Mouse (Mus musculus): Measurements from ENCODE around the gene Defb36.

Gene Defb36

DNA sequence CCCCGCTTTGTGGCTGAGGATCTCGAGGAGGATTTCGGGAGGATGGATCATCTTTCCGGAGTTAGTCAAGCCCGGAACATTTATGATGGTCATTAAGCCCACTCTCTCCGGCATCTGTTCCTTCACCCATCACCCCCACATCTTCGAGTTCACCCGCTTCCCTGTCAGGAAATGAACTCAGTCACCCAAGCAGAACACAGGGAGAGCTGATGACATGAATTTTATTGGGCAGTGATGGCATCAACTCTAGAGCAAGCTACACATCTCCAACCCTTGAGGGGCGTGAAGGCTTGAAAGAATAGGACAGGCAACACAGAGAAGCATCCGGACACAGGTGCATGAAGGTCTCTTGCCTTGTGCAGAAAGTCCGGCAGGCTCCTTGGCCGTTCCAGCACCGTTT, 18.0 kb downstream of the Defb36 start:
- no peak for DNase-seq (ENCODE audit: low read depth, low spot score)

DNA sequence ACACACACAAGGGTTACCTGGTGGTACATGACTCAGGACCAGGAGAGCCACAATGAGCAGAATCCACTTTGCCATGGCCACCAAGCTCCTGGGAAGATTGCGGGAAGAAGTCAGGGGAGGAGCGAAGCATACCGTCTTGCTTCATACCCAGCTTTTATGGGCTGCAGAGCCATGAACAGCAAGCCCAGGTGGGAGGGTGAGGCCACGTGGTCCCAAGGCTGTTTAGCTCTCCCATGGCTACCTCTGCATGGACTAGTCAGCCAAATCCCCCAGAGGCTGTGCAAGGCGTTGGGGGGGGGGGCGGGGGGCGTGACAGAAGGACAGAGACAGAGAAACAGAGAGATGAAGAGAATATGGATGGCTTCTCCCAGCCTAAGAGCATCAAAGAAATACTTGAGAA, 18.8 kb downstream of the Defb36 start, which contains the start of gene Defb25:
Gene Defb25, minus strand, starts transcription at position 101 of the 400 bp plus-strand sequence.
- DNase-seq (ENCODE audit: low read depth, low spot score), result no peak

GRCm38 (mm10) chr2:152624566-152624965, 20.4 kb downstream of the Defb36 start:
- no peak for DNase-seq (ENCODE audit: low read depth, low spot score)

- no peak for DNase-seq (ENCODE audit: low read depth, low spot score)
Observed at GRCm38 (mm10) chr2:152625256-152625655, 21.1 kb downstream of the Defb36 start.

DNA sequence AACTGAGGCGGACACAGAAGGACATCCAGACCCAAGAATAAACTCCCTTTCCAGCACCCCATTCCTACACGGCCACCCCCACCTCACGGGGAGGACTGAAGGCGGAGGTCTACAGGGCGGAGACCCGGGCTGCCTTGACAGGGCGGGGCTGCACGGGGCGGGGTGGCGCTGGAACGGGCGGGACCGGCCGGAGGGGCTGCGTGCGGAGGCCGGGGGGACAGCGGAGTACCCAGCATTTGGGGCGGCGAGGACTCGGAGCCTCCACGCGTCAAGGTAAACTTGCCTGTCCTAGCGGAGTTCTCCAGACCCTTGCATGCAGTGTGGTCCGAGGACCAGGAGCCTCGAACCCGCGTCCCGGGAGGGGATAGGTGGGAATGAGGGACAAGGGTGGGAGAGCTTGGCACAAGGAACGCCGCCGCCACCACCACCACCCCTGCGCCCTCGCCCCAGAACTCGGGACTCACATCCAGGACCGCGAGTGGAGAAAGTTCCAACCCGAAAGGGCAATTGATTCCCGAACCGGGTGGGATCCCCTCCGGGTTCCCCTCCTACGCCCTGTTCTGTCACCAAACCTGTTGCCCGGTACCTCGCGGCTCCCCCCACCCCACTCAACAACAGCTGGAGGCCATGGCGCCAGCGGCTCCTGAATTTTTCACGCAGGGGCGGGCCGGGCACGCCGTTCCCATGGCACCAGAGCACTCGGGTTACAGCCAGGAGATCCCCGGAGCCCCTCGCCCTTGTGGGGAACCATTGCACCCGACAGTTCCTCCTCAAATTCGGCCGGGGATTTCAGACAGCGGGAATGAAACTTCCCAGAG, 22.9 kb downstream of the Defb36 start, which contains the start of gene Rem1:
Gene Rem1, plus strand, starts transcription at position 178 of the 818 bp plus-strand sequence.
- peak; percentile 20 for DNase-seq (ENCODE audit: low read depth, low spot score)

- no peak for DNase-seq (ENCODE audit: low read depth, low spot score)
Observed at GRCm38 (mm10) chr2:152628066-152628465, 23.9 kb downstream of the Defb36 start.

GRCm38 (mm10) chr2:152629239-152629638, 25.1 kb downstream of the Defb36 start:
- no peak for DNase-seq (ENCODE audit: low read depth, low spot score)

- no peak for DNase-seq (ENCODE audit: low read depth, low spot score)
Observed at GRCm38 (mm10) chr2:152629904-152630303, 25.8 kb downstream of the Defb36 start.

DNA sequence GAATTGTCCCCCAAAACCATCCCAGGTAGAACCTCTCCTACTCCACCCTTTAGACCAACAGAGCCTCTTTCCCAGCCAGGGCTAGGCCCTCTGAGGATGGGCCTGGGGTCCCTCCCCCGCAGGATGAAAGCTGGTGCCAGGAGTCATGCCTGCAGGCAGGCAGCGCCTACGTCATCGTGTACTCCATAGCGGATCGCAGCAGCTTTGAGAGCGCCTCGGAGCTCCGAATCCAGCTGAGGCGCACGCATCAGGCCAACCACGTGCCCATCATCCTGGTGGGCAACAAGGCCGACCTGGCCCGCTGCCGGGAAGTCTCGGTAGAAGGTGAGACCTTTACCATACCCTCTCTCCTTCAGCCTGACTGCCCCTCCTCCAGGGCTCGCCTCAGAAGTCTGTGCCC, 29.2 kb downstream of the Defb36 start:
- no peak for DNase-seq (ENCODE audit: low read depth, low spot score)

DNA sequence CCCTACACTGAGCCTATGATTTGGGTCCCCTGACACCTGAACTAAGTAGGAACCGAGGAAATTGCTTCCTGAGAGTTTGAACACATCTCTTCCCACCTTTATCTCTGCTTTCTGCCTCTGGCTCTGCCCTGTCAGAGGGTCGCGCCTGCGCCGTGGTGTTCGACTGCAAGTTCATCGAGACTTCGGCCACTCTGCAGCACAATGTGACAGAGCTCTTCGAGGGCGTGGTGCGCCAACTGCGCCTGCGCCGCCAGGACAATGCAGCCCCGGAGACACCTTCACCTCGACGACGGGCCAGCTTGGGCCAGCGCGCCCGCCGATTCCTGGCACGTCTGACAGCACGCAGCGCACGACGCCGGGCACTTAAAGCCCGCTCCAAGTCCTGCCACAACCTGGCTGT, 30.2 kb downstream of the Defb36 start:
- peak; percentile 78 for DNase-seq (ENCODE audit: low read depth, low spot score)

- no peak for DNase-seq (ENCODE audit: low read depth, low spot score)
Observed at GRCm38 (mm10) chr2:152636246-152637005, 32.3 kb downstream of the Defb36 start.

- DNase-seq (ENCODE audit: low read depth, low spot score), result no peak
Observed at GRCm38 (mm10) chr2:152637006-152637322, 32.8 kb downstream of the Defb36 start.

- DNase-seq (ENCODE audit: low read depth, low spot score), result no peak
Observed at GRCm38 (mm10) chr2:152637381-152637780, 33.3 kb downstream of the Defb36 start.

DNA sequence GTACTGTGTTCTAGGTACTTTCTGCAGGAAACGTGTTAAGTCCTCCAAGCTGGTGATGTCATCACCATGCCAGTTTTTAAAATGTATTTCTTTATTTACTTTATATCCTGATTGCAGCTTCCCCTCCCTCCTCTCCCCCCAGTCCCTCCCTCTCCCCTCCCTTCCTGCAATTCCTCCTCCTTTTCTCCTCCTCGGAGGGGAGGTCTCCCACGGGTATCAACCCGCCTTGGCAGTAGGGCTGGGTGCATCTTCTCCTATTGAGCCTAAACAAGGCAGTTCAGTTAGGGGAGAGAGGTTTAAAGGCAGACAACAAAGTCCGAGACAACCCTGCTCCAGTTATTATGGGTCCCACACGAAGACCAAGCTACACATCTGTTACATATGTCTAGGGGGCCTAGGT, 34.7 kb downstream of the Defb36 start:
- no peak for DNase-seq (ENCODE audit: low read depth, low spot score)

DNA sequence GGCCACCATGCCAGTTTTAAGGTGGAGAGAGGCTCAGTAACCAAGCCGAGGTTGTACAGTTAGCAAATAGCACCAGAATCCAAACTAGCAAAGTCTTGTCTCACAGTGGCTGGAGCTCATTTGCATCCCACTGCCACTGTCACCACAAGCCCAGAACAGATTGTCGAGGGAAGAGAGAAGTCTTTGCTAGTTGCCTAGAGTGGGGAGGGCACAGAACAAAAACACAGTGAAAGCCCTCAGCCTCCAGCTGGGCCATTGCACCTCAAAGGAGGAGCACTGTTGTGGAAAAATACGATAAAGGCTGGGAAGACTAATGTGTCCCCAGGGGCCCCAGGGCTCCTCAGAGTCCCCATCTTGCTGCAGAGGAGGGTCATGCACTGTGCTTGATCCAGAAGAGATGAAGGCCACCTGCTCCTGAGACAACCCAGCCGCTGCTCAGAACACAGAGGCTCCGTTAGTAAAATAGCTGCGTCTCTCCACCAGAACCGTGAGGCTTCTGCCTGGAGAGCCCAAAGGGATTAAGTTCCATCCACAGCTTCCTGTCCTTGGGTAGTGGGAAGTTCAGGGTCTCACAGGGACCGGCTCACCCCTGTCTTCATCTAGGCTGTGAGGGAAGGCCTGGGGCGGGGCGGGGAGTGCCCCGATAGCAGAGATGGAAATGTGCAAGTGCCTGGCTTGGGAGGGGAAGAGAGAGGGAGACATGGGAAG, 35.4 kb downstream of the Defb36 start:
- DNase-seq (ENCODE audit: low read depth, low spot score), result no peak

DNA sequence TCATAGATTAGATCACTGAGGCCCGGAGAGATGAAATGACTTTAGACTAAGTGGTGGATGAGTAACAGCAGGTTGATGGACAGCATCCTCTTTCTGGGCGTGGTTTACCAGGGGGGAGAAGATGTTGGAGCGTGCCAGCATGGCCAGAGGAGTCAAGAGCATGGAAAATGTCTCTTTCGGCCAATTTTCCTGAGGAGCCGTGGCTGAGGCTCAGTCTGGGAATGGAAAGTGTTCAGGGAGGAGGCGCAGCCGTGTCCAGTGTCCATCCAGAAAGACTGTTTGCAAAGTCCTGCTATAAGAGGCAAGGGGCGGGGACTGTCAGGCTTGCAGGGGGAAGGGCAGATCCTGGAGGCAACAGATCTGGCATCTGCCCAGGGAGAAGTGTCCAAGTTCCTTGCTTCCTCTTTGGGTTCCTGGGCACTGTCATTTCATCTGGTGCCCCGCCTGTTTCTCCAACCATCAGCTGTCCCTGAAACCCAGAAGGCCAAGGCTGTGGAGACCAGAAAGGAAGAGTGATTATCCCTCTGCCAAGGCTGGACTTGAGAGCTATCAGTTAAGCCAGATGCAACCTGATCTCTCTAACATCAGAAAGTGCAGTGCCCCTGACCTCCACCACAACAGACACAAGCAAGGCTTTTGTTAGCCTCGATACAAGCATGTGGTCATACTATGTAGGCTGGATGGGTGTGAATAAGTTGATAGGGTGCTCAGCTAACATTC, 48.9 kb downstream of the Defb36 start:
- DNase-seq (ENCODE audit: low read depth, low spot score), result no peak

DNA sequence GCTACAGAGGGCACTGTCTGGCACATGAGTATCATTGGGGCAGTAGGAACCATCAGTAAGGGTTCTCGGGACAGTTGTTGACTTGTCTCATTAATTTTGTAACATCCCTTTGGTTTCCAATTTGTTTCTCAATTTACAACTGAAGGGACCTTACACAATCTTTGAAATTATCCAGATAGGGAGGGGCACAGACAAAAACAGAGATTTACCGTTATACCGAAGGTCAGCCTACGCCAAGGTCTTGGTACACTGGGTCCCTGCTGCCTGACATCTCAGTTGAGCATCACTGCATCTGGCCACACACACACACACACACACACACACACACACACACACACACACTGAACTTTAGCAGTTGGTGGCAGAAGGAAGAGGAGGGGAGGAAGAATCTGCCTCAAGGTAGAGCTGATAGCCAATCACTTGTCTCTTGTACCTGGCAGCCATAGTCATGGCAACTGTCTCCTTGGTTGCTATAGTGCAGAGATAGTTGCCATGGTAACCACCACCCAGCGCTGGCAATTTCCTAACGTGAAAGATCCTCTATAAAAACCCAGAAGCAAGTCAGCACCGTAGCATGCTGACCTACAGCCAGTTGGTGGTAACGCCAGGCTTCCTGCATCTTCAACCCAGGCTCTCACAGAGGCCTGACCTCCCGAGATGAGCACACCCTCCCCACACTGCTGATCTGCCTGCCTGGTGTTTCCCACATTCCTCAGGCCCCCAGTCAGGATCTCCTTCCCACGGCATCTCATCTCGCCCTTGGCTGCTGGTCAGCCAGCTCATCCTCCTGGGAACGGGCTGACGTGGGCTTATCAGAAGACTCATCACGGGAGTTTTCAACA, 50.0 kb downstream of the Defb36 start:
- DNase-seq (ENCODE audit: low read depth, low spot score), result no peak

- peak; percentile 76 for DNase-seq (ENCODE audit: low read depth, low spot score)
Observed at GRCm38 (mm10) chr2:152657398-152657797, 53.3 kb downstream of the Defb36 start.

DNA sequence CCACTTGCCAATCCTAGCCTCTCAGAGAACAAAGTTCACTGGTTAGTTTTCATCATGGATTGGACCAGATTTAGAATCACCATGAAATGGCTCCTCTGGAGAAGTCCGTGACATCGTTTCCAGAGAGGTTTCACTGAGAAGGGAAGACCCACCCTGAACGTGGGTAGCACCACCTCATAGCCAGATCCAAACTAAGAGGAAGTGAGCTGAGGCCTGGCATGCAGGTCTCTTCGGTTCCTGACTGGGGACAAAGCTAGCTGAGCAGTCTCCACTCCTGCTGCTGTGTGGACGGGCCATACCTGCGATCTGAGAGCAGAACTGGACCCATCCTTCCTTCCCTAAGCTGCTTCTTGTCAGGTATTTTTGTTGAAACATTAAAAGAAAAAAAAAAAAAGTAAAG, 57.0 kb downstream of the Defb36 start:
- no peak for DNase-seq (ENCODE audit: low read depth, low spot score)
